Mouse (Mus musculus) ovary, postnatal 14 days (tissue): ENCODE measurements at regions not wholly inside any gene's neighbourhood (a gene's known extent, or its start where the extent isn't known, plus 50 kb on each side); places are given as distances from the start of the nearest gene placed in this dataset.

Experiments
- DNase-seq: peaks from one replicate; pipeline ENCODE4 v3.0.0; 2022; ENCODE audit warnings: low spot score

- peak; percentile 17 for DNase-seq
Observed at GRCm38 (mm10) chr8:79587258-79587657, 52.2 kb upstream of the Otud4 start.

GRCm38 (mm10) chr8:79584966-79585365 is 54.5 kb upstream of the Otud4 start:
- peak; percentile 58 for DNase-seq

GRCm38 (mm10) chr8:79583326-79583725 is 56.1 kb upstream of the Otud4 start:
- DNase-seq = no peak

- DNase-seq = no peak
Observed at GRCm38 (mm10) chr8:79582195-79582594, 57.2 kb upstream of the Otud4 start.

- no peak for DNase-seq
Observed at GRCm38 (mm10) chr8:79576086-79576485, 63.3 kb upstream of the Otud4 start.

- DNase-seq = no peak
Observed at GRCm38 (mm10) chr8:79575175-79575734, 64.2 kb upstream of the Otud4 start.

- no peak for DNase-seq
Observed at GRCm38 (mm10) chr8:79573491-79573890, 65.9 kb upstream of the Otud4 start.

GRCm38 (mm10) chr8:79572526-79572925 is 66.9 kb upstream of the Otud4 start:
- DNase-seq = no peak

- DNase-seq = no peak
Observed at GRCm38 (mm10) chr8:79563101-79563500, 76.3 kb upstream of the Otud4 start.

- no peak for DNase-seq
Observed at GRCm38 (mm10) chr8:79562669-79563068, 76.7 kb upstream of the Otud4 start.

- DNase-seq = peak; percentile 16
Observed at GRCm38 (mm10) chr8:79562071-79562581, 77.3 kb upstream of the Otud4 start.

GRCm38 (mm10) chr8:79561269-79562063 is 78.0 kb upstream of the Otud4 start:
- DNase-seq = no peak

- no peak for DNase-seq
Observed at GRCm38 (mm10) chr8:79559516-79559915, 79.9 kb upstream of the Otud4 start.

- no peak for DNase-seq
Observed at GRCm38 (mm10) chr8:79554311-79554710, 85.1 kb upstream of the Otud4 start.

GRCm38 (mm10) chr8:79550151-79550550 is 89.3 kb upstream of the Otud4 start:
- DNase-seq = no peak

- DNase-seq = no peak
Observed at GRCm38 (mm10) chr8:79548156-79548555, 91.3 kb upstream of the Otud4 start.

- DNase-seq = no peak
Observed at GRCm38 (mm10) chr8:79545866-79546373, 93.5 kb upstream of the Otud4 start.

- no peak for DNase-seq
Observed at GRCm38 (mm10) chr8:79542461-79542860, 97.0 kb upstream of the Otud4 start.

- no peak for DNase-seq
Observed at GRCm38 (mm10) chr8:79540053-79540452, 99.4 kb upstream of the Otud4 start.

GRCm38 (mm10) chr8:79534271-79534889 is 105.0 kb upstream of the Otud4 start:
- DNase-seq = peak; percentile 19

- no peak for DNase-seq
Observed at GRCm38 (mm10) chr8:79529556-79529955, 109.9 kb upstream of the Otud4 start.

GRCm38 (mm10) chr8:79522040-79522439 is 117.4 kb upstream of the Otud4 start:
- no peak for DNase-seq

GRCm38 (mm10) chr8:79518966-79519365 is 119.6 kb upstream of the Smad1 start:
- no peak for DNase-seq
